Mouse (Mus musculus): ENCODE results near the gene Chaf1a.
A peak's percentile ranks its signal among the peaks of the same experiment; 100 is the strongest.

Gene Chaf1a

DNA sequence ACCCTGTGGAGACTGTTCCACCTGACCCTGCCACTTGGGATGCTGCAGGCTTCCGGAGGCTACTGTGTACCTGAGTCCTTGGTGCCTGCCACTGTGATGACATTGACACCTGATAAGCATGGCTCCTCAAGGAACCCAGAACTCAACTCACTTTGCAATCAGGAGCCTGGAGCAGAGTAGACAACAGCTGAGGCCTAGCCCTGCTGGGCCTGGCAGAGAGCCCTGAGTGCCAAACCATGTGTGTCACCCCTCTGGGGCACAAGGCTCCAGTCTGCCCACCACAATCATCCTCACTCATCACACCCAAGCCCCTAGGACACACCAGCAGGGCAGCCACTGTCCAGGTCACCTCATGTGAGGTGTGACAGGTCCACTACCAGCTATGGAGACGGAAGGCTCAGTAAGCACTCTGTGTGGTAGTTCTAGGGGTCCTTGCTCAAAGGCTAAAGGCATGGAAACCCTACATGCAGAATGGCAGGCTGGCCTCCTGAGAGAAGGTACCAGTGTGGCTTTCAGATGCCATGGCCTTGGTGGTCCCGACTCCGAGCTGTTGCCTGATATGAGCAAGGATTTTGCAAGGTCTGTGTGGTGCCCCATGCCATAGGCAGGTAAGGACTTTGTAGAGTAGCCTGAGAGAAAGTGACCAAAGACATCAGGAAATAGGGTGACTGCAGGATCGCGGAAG, 19.7 kb upstream of the Chaf1a start:
- no peak for DNase-seq

DNA sequence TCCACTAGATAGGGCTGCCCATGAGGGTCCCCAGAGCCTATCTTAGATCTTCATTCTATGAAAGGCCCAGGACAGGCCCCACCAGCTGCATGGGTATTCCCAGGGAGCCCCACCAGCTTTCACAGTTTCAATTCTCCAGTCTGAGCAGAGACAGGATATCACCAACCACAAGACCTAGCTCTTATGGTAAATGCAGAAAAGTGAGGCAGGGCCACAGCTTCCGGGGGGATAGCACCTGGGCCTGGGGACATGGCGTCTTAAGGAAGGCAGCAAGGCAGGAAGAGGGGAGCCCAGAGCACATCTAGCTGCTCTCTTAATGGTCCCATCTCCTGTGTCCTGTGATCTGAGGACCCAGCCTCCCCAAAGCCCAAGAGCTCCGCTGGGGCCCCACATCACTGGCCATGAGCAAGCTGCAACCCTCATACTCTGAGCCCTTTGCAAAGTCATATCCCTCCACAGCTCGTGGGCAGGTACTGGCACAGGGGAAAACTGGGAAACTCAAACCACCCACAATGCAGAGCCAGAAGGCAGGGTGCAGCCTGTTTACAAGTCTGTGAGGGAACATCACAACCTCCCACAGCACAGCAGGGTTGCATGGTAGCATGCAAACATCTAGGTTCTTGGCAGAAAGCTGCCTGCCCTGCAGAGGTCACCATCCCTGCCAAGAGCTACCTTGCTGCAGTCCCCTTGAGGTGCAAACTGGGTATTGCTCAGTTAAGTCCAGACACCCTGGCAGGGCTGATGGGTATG, 18.9 kb upstream of the Chaf1a start:
- DNase-seq, result no peak

DNA sequence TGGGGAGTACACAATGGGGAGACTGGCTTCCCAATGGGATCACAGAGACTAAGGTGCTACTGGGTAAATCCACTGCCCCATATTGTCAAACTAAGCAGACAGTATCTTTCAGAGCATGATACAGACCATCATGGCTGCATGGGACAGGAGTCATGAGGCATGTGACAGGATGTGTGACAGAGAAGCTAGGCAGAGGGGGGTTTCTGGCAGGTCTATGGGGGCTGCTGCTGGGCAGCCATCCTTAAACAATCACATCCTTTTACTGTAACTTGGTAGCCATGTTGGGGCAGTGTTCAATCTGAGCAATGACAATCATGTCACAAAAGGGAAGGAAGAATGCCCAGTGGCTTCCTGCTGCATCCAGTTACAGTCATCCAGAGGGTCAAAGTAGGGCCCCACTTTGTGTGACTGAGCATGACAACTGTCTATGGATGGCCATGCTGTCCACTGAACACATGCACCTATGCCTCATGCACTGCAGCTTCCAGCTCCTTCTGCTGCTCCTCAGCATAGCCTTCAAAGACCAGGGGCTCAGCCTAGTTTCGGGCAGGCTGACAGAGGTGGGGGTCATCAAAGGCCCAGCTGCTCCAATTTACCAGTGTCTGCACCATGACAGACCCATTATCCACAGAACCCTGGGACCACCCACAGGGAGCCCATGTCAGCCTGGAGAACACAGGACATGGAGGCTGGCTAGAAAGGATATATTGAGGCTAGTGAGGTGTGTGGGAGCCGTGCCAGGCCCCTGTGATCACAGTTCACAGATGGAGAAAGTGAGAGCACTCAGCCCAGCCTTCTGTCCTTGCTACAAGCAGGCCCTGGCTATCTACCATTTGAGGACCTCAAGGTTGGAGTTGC, 17.9 kb upstream of the Chaf1a start:
- no peak for DNase-seq

DNA sequence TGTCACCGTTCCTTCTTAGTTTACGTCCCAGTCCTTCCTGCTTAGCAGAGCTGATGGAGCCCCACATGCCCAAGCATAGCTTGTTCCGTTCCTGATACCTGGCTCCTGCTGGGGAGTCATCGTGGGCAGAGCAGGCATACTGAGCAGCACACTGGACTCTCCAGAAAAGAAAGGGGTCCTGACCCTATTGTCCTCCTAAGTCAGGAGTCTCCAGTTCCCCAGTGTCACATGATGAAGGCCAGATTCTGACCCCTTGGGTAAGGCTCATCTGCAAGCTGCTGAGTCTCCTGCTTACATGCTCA, 17.3 kb upstream of the Chaf1a start:
- no peak for DNase-seq

DNA sequence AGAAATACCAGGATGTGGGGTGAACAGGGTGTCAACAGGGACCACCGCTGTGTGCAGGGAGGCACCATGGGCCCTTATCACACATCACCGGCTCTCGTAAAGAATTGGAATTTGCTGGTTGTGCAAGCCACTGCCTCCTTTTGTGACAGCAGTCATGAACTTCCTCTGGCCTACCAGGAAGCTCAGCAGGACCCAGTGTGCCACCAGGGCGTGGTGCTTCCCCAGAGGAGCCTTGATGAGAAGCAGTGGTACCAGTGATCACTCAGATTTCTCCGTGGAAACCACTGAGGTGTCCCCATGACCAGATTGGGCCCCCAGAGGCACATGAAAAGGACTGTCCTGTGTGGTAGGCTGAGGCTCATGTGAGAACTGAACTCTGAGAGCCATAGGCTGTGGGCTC, 16.9 kb upstream of the Chaf1a start:
- no peak for DNase-seq

DNA sequence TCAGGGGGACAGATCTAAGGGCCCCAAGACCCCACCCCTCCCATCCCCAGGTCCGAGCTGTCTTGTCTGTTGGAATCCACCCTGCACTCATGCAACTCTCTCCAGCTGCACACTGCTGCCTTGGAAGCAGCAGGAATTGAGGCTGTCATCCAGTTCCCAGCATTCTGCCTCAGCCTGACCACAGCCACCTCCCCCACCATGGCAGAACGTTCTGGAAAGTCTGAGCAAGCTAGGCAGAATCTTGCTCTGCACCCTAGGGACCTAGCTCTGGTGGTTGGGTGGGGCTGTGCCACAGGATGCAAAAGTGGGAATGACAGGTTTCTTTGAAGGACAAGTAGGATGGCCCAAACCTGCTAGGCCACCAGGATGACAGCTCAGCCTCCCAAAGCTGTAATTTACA, 15.8 kb upstream of the Chaf1a start:
- no peak for DNase-seq

DNA sequence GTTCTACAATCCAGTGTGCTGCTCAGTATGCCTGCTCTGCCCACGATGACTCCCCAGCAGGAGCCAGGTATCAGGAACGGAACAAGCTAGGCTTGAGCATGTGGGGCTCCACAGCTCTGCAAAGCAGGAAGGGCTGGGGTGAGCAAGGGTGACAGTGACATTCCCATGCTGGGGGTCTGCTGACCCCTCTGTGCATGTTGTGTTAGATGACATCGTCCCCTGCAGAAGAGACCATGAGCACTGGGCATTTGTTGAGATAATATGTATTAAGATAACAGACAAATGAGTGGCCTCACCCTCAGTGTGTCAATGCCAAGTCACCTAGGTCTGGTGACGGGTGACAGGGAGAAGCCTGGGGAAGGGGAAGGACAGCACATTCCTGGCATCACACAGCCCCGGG, 15.3 kb upstream of the Chaf1a start:
- no peak for DNase-seq

DNA sequence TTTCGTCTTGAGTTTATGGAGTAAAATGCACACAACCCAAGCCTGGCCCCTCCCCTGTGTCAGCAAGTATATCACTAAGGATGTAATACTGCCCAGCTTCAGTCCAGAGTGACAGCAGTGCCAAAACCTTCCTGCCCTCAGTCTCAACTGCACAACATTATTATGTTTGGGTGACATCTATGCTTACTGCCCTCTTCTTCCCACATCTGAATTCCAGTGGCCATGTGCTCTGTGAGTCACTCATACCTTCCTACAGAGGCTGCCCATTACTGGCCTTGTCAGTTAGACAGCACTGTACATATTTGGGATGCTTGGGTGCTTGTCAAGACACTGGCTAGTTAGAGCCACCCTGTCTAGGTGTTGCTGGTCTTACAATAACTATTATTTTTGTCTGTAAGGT, 13.9 kb upstream of the Chaf1a start:
- DNase-seq, result no peak

DNA sequence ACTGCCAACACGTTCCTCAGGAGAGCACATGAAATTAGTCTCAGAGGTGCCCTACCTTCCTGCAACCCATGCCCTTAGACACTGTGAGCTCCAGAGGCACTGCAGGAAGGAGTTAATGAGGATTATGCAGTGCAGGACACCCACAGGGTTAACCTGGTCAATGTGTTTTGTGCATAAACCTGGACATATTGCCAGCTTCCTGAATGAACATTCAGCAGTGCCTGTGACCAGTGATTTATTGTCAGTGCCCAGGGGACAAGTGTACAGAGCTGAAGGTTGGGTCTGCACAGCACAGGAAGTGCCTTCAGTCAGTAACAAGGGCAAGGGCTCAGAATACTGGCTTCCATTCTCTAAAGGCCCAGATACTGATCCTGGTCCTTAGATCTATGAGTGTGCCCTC, 13.4 kb upstream of the Chaf1a start:
- DNase-seq, result peak in 1 of 2 experiments; percentile 56

DNA sequence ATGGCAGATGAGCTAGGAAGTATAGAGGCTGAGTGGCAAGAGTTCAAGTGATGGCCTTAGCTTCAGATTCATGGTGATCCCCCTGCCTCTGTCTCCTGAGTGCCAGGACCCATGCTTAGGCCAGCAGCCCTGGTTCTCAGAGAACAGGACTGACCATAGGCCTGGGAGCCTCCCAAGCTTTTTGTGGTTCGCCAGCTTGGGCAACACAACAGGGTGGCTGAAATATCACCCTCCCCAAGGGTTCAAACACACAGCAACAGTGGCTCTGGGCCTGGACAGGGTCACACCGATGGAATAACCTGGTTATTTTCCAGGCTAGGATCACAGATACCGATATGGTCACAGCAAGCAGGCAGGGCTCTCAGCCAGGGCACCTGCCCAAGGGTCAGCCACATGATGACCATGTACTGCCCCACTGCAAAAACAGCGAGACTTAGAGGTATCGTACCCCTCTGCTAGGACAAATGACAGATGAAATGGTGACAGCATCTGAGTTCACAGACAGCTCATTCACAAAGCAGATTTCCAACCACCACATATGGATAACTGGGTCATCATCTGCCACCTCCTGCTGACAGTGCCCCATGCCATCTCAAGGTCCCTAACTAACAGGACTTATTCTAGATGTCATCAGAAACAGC, 12.3 kb upstream of the Chaf1a start:
- no peak for DNase-seq

DNA sequence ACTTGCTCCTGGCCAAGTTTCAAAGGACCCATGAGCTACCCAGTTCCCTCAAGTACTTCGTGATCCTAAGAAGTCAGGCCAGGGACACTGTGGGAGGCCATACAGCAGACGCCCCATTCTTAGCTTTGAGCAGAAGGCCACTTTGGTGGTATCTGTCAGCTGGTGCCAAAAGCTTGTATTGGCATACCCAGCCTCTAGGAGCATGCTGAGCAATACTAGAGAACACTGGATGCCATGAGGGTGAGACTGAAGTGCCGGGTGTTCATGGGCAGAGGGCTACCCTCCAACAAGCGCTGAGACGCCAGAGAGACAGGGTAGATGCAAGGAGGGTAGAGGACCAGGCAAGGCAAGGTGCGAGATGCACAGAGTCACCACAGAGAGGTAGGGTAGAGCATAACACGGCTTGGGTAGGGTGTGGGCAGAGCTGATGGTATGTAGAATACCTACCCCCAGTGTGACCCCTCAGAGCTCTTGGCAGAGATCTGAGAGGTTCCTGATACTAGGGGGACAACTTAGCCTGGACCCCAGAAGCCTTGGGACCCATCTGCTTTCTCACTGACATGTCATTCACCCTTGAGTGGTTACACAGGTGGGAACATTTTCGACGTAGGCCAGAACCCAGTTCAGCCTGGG, 9.9 kb upstream of the Chaf1a start:
- no peak for DNase-seq

DNA sequence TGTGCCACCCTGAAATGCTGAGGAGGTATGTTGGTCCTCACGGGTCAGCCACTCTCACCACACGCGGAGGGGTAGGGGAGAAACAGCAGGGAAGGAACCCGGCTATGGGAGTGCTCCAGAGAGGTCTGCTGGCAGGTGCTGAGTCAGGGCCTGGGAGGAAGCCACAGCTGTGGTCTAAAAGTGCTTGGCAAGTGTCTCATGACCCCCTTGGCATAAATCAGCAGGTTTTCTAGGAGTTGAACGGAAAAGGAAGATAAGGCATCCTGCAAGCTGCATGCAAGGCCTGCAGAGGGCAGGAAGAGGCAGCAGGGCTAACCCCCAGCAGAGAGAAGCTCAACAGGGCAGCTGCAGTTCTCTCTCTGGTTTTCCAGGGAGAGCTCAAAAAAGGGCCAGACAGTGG, 9.3 kb upstream of the Chaf1a start:
- DNase-seq, result peak; percentile 71 to 89

DNA sequence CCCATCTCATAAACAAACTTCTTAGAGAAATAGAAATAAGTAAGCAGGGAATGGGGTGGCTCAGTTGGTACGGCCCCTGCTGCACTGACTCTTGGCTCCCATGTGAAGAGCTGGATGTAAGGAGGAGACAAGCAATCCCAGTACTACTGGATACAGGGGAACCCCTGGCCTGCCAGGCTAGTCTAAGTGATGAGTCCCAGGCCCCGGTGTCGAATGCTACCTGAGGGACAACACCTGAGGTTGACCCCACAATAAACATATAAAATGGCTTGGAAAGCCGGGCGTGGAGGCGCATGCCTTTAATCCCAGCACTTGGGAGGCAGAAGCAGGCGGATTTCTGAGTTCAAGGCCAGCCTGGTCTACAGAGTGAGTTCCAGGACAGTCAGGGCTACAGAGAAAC, 8.8 kb upstream of the Chaf1a start:
- no peak for DNase-seq

DNA sequence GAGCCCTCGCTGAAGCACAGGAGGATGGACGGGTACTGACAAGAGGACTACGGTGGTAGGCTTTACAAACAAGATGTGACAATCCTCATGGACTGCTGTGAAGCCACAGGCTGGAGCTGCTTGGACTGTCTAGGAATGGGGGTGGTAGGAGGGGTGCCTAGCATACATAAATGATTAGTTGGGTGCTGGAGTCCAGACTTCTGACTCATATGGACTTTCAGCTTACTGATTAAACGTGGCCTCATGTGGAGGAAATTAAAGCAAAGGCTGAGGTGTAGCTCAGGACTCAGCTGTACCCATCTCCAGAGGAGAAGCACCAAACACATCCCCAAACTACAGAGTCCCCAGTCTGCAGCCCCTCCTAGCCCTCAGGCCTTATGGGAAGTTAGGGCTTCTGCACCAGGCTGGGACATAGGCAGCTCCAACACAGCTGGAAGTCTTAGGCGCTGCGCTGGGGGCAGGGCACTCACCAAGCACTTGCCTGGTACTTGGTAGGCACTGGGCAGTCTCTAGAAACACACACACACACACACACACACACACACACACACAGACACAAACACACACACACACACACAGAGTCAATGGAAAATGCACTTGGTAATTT, 8.0 kb upstream of the Chaf1a start:
- DNase-seq, result peak in 1 of 2 experiments; percentile 60

DNA sequence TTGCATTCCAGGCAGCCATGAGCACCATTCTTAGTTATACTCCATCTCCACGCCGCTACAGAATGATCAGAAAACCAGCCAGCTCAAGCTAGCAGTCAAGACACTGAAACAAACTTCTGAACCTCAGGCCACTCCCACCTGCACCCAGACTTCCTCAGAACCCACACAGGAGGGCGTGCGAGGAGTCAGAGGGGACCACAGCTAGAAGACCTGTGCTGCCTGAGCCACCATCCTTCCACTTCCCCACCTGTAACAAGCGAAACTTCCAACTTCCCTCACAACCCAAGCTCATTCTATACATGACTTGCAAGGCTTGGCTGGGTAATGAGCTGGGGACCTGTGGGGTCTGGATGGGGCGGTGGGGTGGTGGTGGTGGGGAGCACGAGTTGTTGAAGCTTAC, 7.4 kb upstream of the Chaf1a start:
- no peak for DNase-seq

DNA sequence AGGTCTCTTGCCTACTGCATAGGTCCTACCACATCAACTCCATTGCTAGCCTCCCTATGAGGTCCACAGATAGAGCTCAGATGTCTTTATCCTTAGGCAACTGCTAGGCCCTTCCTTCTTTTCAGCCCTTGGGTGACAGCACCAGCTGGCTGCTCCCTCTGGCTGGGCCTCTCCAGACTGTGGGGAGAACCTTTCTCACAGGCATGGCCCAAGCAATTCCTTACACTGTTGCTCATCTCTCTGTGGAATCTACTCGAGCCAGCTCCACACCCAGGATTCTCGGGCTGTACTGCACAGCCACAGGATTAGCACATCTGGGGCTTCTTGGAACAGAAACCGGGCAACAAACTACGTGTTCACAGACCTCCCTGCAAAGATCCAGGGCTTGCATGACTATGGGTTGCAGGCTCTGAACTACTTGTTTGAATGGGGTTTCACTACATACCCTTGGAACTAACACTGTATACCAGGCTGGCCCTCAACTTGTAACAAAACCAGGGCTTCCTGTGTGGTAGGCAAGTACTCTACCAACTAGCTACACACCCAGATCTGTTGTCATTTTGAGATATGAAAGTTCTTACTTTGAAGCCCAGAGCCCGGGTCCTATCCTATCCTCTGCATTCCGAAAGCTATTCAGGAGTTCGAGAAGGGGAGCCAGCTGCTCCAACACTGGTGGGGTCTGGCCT, 6.1 kb upstream of the Chaf1a start:
- DNase-seq, result no peak

DNA sequence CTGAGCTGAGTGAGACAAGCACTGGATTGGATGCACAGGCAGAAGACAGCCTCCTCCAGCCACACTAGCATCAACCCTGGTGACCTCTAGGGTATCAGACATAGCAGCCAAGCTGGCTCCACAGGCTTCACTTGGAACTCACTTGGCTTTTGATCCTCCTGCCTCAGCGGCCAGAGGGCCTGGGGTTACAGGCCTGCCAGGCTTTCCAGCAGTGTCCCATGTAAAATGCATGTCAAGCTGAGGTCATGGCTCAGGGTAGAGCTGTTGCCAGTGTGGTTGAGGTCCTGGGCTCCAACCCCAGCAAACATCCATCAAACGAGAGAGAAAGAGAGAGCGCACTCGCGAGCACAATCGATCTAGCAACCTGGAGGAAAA, 5.5 kb upstream of the Chaf1a start:
- no peak for DNase-seq

DNA sequence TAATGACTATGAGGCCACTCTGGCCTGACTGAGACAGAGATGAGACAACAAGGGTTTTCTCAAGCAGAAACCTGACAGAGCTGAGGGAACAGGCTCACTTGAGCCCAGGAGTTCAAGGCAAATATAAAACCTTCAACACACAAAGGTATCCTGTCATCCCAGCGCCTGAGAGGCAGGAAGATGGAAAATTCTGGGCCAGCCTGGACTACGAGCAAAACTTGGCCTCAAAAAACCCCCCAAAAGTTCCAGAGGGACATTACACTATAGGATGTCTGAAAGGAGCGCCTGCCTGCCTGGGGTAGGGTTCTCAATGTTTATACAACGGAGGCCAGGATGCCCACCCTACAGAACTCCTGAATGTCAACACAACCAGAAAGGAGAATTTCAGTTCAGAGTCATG, 5.0 kb upstream of the Chaf1a start:
- DNase-seq, result no peak

DNA sequence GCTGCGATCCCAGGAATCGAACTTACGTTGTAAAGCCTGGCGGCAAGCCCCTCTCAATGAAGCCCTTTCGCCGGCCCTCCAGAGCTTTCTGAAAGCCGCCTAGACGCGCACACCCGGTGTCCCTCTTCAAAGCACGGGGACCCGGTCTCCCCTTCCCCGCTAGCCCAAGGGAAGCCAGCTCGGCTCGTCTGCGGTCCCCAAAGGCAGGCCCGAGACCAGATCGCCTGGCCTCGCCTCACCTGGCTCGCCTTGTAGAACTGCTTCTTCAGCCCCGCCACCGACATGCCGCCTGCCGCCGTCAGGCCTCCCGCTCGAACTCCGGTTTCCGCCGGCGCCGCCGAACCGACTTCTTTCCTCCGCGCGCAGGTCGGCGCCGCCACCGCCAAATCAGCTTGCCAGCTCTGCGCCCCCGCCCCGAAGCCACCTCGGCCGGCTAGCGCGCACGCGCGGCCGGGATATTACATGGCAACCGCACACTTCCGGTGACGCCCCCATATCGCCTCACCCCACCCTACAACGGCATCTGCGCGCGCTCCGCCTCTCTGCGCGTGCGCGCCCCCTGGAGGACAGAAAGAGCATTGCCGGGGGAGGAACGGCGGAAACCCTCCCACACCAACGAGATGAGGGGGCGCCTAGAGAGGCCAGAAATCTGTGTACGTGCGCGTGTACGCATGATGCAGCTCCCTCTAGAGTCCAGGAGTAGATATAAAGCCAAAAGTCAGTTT, 3.9 kb upstream of the Chaf1a start, which contains the start of gene Sh3gl1:
Sh3gl1 (minus strand) TSS at position 460 of the 725 bp plus-strand sequence.
- DNase-seq, result peak; percentile 98 to 99

DNA sequence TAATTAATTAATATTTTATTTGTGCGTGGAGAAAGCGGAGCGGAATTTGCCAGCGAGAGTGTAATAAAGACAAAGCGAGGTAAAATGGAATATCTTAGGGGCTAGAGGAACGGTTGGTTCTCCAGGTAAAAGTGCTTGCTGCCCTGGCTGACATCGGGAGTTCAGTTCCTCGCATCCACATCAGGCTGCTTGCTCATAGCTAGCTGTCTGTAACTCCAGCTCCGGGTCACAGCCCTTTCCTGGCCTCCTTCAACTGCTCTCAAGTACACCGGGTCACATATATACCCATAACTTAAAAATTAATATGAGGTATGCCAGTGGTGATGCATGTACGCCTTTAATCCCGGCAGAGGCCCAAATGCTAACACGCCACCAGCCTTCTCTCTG, 3.3 kb upstream of the Chaf1a start:
- DNase-seq, result peak in 1 of 2 experiments; percentile 58
